Mouse (Mus musculus) heart, embryonic 16.5 days (tissue): Measurements from ENCODE around the gene Gm11236. TPM values are rescaled to one million over a fixed set of nuclear protein-coding genes. Genes with fewer than 3 reads are reported as not detected.
"Not testable (repeated sequence)": the region's sequence is repeated elsewhere in the genome, so short reads cannot be mapped to it uniquely, and the experiment has no call there.

Experiments
- ATAC-seq: fragments of 200-750 bp; cut with Nextera tagmentation; replicated peaks from 2 replicates; pipeline ENCODE4 v1.8.0; 2017; ENCODE audit warnings: moderate number of reproducible peaks; ENCODE audit not compliant: insufficient read depth, low FRiP score; ENCODE audit errors: extremely low read depth
- H3K27ac ChIP-seq: fragments of 300-500 bp; sonication (generic); 2 replicates; pipeline ENCODE4 v1.5.1; 2014; ENCODE audit warnings: mild to moderate bottlenecking, low read length, control low read depth, moderate library complexity
- H3K27me3 ChIP-seq: fragments of 300-500 bp; sonication (generic); 2 replicates; pipeline ENCODE4 v1.6.1; 2014; ENCODE audit warnings: low read length, mixed read lengths; ENCODE audit not compliant: control insufficient read depth, insufficient read depth
- H3K36me3 ChIP-seq: fragments of 300-500 bp; sonication (generic); 2 replicates; pipeline ENCODE4 v1.6.1; 2014; ENCODE audit not compliant: control insufficient read depth, insufficient read depth
- H3K4me1 ChIP-seq: fragments of 300-500 bp; sonication (generic); 2 replicates; pipeline ENCODE4 v1.6.1; 2014; ENCODE audit warnings: low read length, mixed read lengths; ENCODE audit not compliant: control insufficient read depth, insufficient read depth
- H3K4me2 ChIP-seq: fragments of 300-500 bp; sonication (generic); 2 replicates; pipeline ENCODE4 v1.6.1; 2014; ENCODE audit warnings: low read depth, mild to moderate bottlenecking, control low read depth, low read length
- H3K4me3 ChIP-seq: fragments of 300-500 bp; sonication (generic); 2 replicates; pipeline ENCODE4 v1.5.1; 2014; ENCODE audit warnings: mild to moderate bottlenecking, control low read depth, low read length
- H3K9ac ChIP-seq: fragments of 300-500 bp; sonication (generic); 2 replicates; pipeline ENCODE4 v1.6.1; 2014; ENCODE audit warnings: low read length, control low read depth
- H3K9me3 ChIP-seq: fragments of 300-500 bp; sonication (generic); replicated peaks from 2 replicates; pipeline ENCODE4 v1.6.1; 2016; ENCODE audit warnings: low read length; ENCODE audit not compliant: control insufficient read depth
- WGBS: fragments of 180-500 bp; shearing (Covaris S2); extraction: QIAGEN DNeasy Blood & Tissue Kit; methylation state at CpG from one replicate; pipeline ENCODE4 v1.1.7; 2014; 5-methylcytosine and 5-hydroxymethylcytosine counted together
- polyA plus RNA-seq: library from polyadenylated mRNA; unstranded; fragments of >200 nt; fragmentation: Nextera tagmentation; extraction: Ambion mirVana; gene quantifications from 2 replicates; pipeline ENCODE4 v1.2.1, GENCODE M21; 2015

The Gm11236 gene
- not detected in 2 replicates for polyA plus RNA-seq

- H3K4me2 ChIP-seq, H3K27ac ChIP-seq, H3K9me3 ChIP-seq, ATAC-seq, H3K9ac ChIP-seq, H3K4me1 ChIP-seq, H3K36me3 ChIP-seq, H3K4me3 ChIP-seq, H3K27me3 ChIP-seq: not testable (repeated sequence)
- no CpG with 5 or more reads among the region's 4 CpGs for WGBS
These were observed at the start of gene Gm11236 for GRCm38 (mm10) chr4:73637821-73638220. Gene Gm11236, plus strand, starts transcription at chr4:73638121.

- ATAC-seq = no peak
- Histone ChIP-seq H3K4me1 (no peaks in the 10 kb centered on the region), H3K4me2 (no peak overlapping the region), H3K9ac (no peak overlapping the region), H3K27ac (no peak overlapping the region), H3K9me3 (no peaks in the 10 kb centered on the region), H3K4me3 (no peak overlapping the region), H3K36me3 (no peaks in the 10 kb centered on the region), H3K27me3 (no peaks in the 10 kb centered on the region)
- WGBS = 7% methylated on average over 3 of the region's 3 CpGs
These were observed 38.7 kb upstream of the Gm11236 start for GRCm38 (mm10) chr4:73599248-73599647.

DNA sequence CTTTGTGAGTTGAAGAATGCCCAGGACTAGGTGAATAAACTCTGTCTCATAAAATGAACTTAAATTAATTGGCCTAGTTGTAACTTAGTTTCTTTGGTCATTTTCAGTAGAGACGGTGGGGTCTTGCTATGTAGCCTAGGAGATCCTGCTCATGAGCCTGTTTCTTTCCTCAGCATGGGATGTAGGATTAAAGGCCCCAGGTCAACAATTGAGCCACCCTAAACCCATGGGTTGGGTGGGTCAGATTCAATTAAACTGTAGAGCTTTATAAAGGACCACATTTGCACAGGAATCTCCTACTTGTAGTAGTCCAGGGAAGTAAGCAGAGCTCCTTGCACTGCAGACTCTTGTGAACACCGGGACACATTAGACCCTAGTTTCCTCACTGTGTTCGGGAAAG lies 30.3 kb upstream of the Gm11236 start, which contains the start of gene Gm11238:
Gene Gm11238 (plus strand): TSS at position 301 of the 400 bp plus-strand sequence.
- not testable (repeated sequence) for H3K4me3 ChIP-seq, H3K27ac ChIP-seq, H3K9me3 ChIP-seq, ATAC-seq, H3K27me3 ChIP-seq, H3K4me1 ChIP-seq, H3K36me3 ChIP-seq, H3K9ac ChIP-seq, H3K4me2 ChIP-seq
- no CpG with 5 or more reads among the region's 3 CpGs for WGBS

GRCm38 (mm10) chr4:73622684-73623083 lies 15.2 kb upstream of the Gm11236 start, which contains the start of gene Gm11237:
Gene Gm11237, plus strand, starts transcription at chr4:73622984.
- not testable (repeated sequence) for H3K4me2 ChIP-seq, H3K27ac ChIP-seq, H3K9ac ChIP-seq, H3K4me1 ChIP-seq, ATAC-seq, H3K36me3 ChIP-seq, H3K27me3 ChIP-seq, H3K4me3 ChIP-seq, H3K9me3 ChIP-seq
- WGBS = no CpG with 5 or more reads among the region's 3 CpGs

GRCm38 (mm10) chr4:73661864-73662263 lies 23.9 kb downstream of the Gm11236 start:
- not testable (repeated sequence) for H3K4me3 ChIP-seq

DNA sequence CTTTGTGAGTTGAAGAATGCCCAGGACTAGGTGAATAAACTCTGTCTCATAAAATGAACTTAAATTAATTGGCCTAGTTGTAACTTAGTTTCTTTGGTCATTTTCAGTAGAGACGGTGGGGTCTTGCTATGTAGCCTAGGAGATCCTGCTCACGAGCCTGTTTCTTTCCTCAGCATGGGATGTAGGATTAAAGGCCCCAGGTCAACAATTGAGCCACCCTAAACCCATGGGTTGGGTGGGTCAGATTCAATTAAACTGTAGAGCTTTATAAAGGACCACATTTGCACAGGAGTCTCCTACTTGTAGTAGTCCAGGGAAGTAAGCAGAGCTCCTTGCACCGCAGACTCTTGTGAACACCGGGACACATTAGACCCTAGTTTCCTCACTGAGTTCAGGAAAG lies 30.1 kb downstream of the Gm11236 start, which contains the start of gene Gm11239:
Gene Gm11239 (plus strand): TSS at position 301 of the 400 bp plus-strand sequence.
- not testable (repeated sequence) for H3K4me3 ChIP-seq, H3K4me1 ChIP-seq, H3K4me2 ChIP-seq, H3K27ac ChIP-seq, ATAC-seq, H3K9me3 ChIP-seq, H3K36me3 ChIP-seq, H3K9ac ChIP-seq, H3K27me3 ChIP-seq
- WGBS = no CpG with 5 or more reads among the region's 4 CpGs

More at GRCm38 (mm10) chr4:73661864-73662263, 23.9 kb downstream of the Gm11236 start:
- not testable (repeated sequence) for H3K27ac ChIP-seq, ATAC-seq, H3K4me2 ChIP-seq, H3K36me3 ChIP-seq, H3K4me1 ChIP-seq, H3K27me3 ChIP-seq, H3K9me3 ChIP-seq, H3K9ac ChIP-seq
- WGBS = 76% methylated on average over 4 of the region's 4 CpGs

DNA sequence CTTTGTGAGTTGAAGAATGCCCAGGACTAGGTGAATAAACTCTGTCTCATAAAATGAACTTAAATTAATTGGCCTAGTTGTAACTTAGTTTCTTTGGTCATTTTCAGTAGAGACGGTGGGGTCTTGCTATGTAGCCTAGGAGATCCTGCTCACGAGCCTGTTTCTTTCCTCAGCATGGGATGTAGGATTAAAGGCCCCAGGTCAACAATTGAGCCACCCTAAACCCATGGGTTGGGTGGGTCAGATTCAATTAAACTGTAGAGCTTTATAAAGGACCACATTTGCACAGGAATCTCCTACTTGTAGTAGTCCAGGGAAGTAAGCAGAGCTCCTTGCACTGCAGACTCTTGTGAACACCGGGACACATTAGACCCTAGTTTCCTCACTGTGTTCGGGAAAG lies 45.3 kb downstream of the Gm11236 start, which contains the start of gene Gm428:
Gene Gm428 (plus strand): TSS at position 301 of the 400 bp plus-strand sequence.
- H3K27ac ChIP-seq, H3K36me3 ChIP-seq, H3K4me1 ChIP-seq, H3K9me3 ChIP-seq, ATAC-seq, H3K4me3 ChIP-seq, H3K9ac ChIP-seq, H3K27me3 ChIP-seq, H3K4me2 ChIP-seq: not testable (repeated sequence)
- no CpG with 5 or more reads among the region's 4 CpGs for whole genome bisulfite sequencing

Other genes starting within 250 kb of the Gm11236 start
- not detected in 2 replicates for gene Gm11487, start 233.0 kb upstream of the Gm11236 start, polyA plus RNA-seq
- not detected in 2 replicates for gene Gm11238, start 30.2 kb upstream of the Gm11236 start, polyA plus RNA-seq
- not detected in 2 replicates for gene Gm11237, start 15.1 kb upstream of the Gm11236 start, polyA plus RNA-seq
- not detected in 2 replicates for gene Gm11239, start 30.2 kb downstream of the Gm11236 start, polyA plus RNA-seq
- not detected in 2 replicates for gene Gm428, start 45.4 kb downstream of the Gm11236 start, polyA plus RNA-seq
- gene Rasef, start 152.9 kb downstream of the Gm11236 start, polyA plus RNA-seq = 0.81 and 0.86 TPM in 2 replicates
- not detected in 2 replicates for gene Gm11758, start 238.1 kb downstream of the Gm11236 start, polyA plus RNA-seq